Mouse (Mus musculus) thymus, postnatal 10 days (tissue): ENCODE data around the gene Tchh.
"Not testable (repeated sequence)": the region's sequence is repeated elsewhere in the genome, so short reads cannot be mapped to it uniquely, and the experiment has no call there.

ENCODE experiments used
- DNase-seq, 2 experiments: peaks; one replicate each; pipeline ENCODE4 v3.0.0; 2021; ENCODE audit warnings: low spot score in 2 of 2

Gene Tchh

DNA sequence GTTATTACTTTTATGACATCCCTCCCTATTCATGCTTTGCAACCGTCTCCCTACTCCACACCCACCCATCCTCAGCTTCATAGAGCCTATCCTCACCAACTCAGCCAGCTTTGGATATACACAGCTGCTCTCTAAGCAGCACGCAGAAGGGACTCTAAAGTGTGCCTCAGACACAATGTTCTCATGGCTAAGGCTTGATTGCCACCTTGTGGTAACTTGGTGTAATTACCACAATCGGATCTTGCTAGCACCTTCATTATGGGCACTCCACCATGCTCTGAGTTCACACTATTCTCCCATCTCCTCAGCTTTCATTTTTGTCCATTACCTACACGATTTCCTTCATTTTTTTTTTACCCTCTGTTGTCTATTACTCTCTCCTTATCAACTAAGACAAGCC lies 51.9 kb downstream of the Tchh start:
- DNase-seq = peak; percentile 17 to 48

GRCm38 (mm10) chr3:93494774-93495173 lies 52.6 kb downstream of the Tchh start:
- DNase-seq = not testable (repeated sequence)

DNA sequence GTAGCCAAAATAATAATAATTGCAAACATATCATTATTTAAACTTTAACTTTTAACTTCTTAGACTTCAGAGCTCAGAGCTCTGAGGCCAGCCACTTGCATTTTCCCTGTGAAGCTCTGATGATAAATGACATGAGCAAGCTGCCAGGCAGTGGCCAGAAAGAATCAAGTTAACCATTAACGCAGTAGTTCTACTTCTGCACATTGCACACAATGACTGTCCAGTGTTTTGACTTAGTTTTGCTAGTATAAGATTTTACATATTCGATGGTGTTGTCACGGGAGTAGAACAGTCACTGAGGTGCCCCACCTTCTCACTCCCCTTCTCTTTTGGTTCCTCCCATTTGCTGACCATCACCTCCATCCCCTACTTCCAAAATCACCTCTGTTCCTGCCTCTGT lies 55.0 kb downstream of the Tchh start:
- DNase-seq = no peak
